Mouse (Mus musculus) liver, embryonic 14.5 days (tissue): ENCODE measurements around the gene E2f2.

Experiments used
- CTCF ChIP-seq: IDR thresholded peaks from 2 replicates; pipeline ENCODE4 v1.5.1; 2016; ENCODE audit warnings: antibody characterized with exemption, low read depth, control low read depth
- EP300 ChIP-seq: IDR thresholded peaks from 2 replicates; pipeline ENCODE4 v1.6.1; 2016; ENCODE audit warnings: antibody characterized with exemption, low read depth

DNA sequence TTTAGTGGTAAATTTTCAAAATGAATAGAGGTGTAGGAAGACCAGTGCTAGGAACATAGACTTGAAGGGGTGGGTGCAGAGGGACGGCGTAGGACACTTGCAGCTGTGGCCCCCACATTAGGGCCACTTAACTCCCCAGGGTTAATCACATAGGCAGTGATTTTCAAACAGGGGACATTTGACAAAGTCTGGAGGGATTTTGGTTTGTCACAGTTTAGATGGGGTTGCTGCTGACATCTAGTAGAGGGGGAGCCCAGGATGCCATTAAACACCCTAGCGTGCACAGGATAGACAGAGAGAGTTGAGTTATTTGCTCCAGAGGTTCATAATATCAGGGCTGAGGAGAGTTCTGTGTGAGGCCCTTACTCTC is 48.4 kb upstream of the E2f2 start:
- TF ChIP-seq CTCF (no peak), EP300 (no peak)
